Mouse (Mus musculus) cerebellum, adult 9-10 months (tissue): ENCODE results near the gene Tbx6.

ENCODE experiments used
- DNase-seq: peaks from one replicate; pipeline ENCODE4 v3.0.0; 2022

Gene Tbx6

GRCm38 (mm10) chr7:126818818-126819217 lies 37.5 kb downstream of the Tbx6 start:
- DNase-seq, result no peak

- peak; percentile 94 for DNase-seq
Observed at GRCm38 (mm10) chr7:126821835-126822511, 40.7 kb downstream of the Tbx6 start.

DNA sequence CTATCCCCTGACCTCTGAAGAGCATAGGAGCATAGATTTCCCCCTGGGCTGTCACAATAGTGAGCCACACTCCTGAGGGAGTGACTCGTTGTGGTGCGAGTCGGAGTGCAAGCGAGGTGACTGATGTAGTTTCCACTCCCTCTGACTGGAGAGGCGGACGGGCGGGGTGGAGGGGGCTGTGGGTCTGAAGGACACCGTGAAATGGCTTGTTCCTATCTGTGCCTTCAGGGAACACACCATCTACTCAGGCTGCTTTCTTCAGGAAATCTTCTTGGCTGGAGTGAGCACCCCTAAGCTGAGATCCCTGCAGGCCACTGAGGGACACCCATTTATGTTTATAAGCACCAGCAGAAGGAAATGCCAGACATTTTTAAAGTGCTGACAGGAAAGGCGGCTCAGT lies 41.5 kb downstream of the Tbx6 start:
- peak; percentile 67 for DNase-seq

DNA sequence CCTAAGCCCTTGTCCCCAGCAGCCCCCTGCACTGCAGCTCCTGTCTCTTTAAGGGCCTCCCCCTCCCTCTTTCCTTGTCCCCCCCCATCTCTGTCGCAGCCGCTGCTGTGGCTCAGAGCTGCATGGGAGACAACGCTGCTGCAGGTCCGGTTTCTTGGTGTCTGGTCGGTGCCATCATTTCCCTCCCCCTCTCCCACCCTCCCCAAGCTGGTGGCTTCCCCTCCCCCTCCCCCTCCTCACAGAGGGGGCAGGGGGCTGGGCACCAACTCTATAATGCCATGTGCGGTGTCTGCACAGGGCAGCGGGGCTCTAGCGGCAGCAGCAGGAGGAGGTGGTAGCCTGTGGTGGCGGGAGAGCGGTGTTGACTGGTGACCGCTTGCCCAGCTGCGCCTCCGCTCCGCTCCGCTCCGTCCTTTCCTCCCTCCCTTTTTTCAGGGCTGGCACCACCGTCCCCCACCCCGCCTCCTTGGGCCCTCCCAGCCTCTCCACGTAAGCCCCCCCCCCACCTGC lies 42.0 kb downstream of the Tbx6 start:
- DNase-seq, result peak; percentile 67

- DNase-seq, result peak; percentile 63
Observed at GRCm38 (mm10) chr7:126823940-126824339, 42.7 kb downstream of the Tbx6 start.

DNA sequence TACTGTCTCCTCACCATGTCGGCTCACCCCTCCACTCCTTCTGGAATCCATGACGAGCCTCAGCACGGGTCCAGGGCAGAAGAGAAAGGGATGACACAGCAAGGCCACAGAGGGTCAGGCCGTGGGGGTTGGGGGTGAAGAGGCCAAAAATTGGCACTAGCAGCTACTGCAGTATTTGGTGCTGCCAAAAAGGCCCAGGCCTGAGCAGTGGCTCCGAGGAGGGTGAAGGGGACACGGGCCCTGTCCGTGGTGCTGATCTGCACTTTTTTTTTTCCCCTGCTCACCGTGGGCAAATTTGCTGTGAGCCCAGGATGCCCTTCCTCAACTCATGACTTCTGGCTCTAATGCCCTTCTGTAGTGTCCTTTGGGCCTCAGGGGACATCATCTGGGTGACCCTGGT lies 44.1 kb downstream of the Tbx6 start:
- DNase-seq, result no peak

GRCm38 (mm10) chr7:126825952-126826351 lies 44.7 kb downstream of the Tbx6 start:
- DNase-seq, result no peak

GRCm38 (mm10) chr7:126831539-126831938 lies 50.3 kb downstream of the Tbx6 start, which contains the start of gene 4930451I11Rik:
Gene 4930451I11Rik (minus strand): TSS chr7:126831639.
- DNase-seq, result no peak

DNA sequence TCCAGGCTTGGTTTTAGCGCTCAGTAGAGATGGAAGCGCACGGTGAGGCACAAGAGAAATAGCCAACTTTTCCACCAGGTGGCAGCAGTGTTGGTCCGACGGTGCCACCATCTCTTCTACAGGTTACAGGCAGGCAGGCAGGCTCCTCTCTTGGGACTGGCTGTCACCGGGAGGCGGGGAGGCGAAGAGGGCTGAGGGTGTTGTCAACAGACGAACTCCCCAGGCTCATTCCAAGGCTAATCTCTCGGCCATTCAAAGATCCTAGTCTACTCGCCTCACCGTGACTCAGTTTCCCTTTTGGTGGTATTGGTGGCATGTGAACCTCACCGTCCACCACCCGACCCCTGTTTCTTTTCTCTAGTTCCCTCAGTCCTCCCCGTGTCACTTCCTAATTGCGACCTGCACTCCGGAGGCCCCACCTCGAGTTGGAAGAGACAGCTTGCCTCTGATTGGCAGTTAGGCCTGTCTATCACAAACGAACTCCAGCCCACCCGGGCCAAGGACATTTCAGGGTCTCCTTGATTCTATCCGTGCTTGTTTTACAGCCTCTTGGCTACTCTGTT lies 50.8 kb downstream of the Tbx6 start:
- peak; percentile 88 for DNase-seq

DNA sequence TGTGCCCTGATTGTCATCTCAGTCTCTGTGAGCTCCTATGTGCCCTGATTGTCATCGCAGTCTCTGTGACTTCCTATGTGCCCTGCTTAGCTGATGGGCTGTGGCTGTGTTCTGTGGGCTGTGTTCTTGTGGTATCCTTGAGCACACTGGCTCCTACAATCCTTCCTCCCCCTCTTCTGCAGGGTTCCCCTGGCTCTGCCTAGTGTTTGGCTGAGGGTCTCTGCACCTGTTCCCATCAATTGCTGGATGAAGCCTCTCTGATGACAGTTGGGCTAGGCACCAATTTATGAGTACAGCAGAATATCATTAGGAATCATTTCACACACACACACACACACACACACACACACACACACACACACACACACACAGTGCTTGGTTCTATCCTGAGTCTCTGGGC lies 52.0 kb downstream of the Tbx6 start:
- no peak for DNase-seq
